Mouse (Mus musculus): ENCODE measurements around the gene Dcdc2a.

GRCm38 (mm10) chr13:25195706-25196105, 139.9 kb downstream of the Dcdc2a start:
- TF ChIP-seq CTCF (IDR thresholded peaks at IDR 0.05; ENCODE audit: low read depth, low read length) (no peak), POLR2A (IDR thresholded peaks at IDR 0.05; ENCODE audit: extremely low read depth, insufficient read depth, low read length) (no peak)

All from liver, adult 2 months (tissue).